Mouse (Mus musculus) limb, embryonic 14.5 days (tissue): ENCODE measurements around the gene Stra6l. TPM values are rescaled to one million over a fixed set of nuclear protein-coding genes. Genes with fewer than 3 reads are reported as not detected.

ENCODE experiments used
- ATAC-seq: fragments of 200-750 bp; cut with Nextera tagmentation; 2 replicates; pipeline ENCODE4 v1.8.0; 2017; ENCODE audit warnings: low read depth, moderate number of reproducible peaks, moderate TSS enrichment; ENCODE audit not compliant: low FRiP score
- DNase-seq: peaks from one replicate; pipeline ENCODE4 v3.0.0-alpha.2; 2015; ENCODE audit warnings: low spot score
- H3K27ac ChIP-seq: fragments of 300-500 bp; sonication (generic); replicated peaks from 2 replicates; pipeline ENCODE4 v1.5.1; 2014; ENCODE audit warnings: low read depth, mild to moderate bottlenecking, low read length, moderate library complexity, mixed read lengths
- H3K27me3 ChIP-seq: fragments of 300-500 bp; sonication (generic); 2 replicates; pipeline ENCODE4 v1.6.1; 2014; ENCODE audit warnings: low read length, mixed read lengths; ENCODE audit not compliant: control insufficient read depth, insufficient read depth
- H3K36me3 ChIP-seq: fragments of 300-500 bp; sonication (generic); 2 replicates; pipeline ENCODE4 v1.6.1; 2014; ENCODE audit warnings: mild to moderate bottlenecking, low read length, moderate library complexity, mixed read lengths; ENCODE audit not compliant: control insufficient read depth, insufficient read depth
- H3K4me1 ChIP-seq: fragments of 300-500 bp; sonication (generic); 2 replicates; pipeline ENCODE4 v1.6.1; 2014; ENCODE audit warnings: antibody characterized with exemption, low read length, mixed read lengths; ENCODE audit not compliant: control insufficient read depth, insufficient read depth
- H3K4me2 ChIP-seq: fragments of 300-500 bp; sonication (generic); replicated peaks from 2 replicates; pipeline ENCODE4 v1.6.1; 2014; ENCODE audit warnings: low read depth, mild to moderate bottlenecking, low read length, moderate library complexity; ENCODE audit not compliant: severe bottlenecking
- H3K4me3 ChIP-seq: fragments of 300-500 bp; sonication (generic); replicated peaks from 2 replicates; pipeline ENCODE4 v1.5.1; 2014; ENCODE audit warnings: low read length
- H3K9ac ChIP-seq: fragments of 300-500 bp; sonication (generic); 2 replicates; pipeline ENCODE4 v1.6.1; 2014; ENCODE audit warnings: mild to moderate bottlenecking, low read depth, low read length, moderate library complexity; ENCODE audit not compliant: severe bottlenecking
- H3K9me3 ChIP-seq: fragments of 300-500 bp; sonication (generic); 2 replicates; pipeline ENCODE4 v1.6.1; 2016; ENCODE audit warnings: low read length; ENCODE audit not compliant: control insufficient read depth
- POLR2A ChIP-seq: fragments of 200-500 bp; IDR thresholded peaks from 2 replicates; pipeline ENCODE4 v1.8.0; 2012; ENCODE audit warnings: inconsistent platforms, mild to moderate bottlenecking, moderate library complexity, borderline replicate concordance; ENCODE audit not compliant: insufficient read depth, insufficient read length; ENCODE audit errors: extremely low read depth
- WGBS: fragments of 180-500 bp; shearing (Covaris S2); extraction: QIAGEN DNeasy Blood & Tissue Kit; methylation state at CpG from one replicate; pipeline ENCODE4 v1.1.7; 2014; 5-methylcytosine and 5-hydroxymethylcytosine counted together
- polyA plus RNA-seq, 2 experiments: library from polyadenylated mRNA; depleted of rRNA in 1 of 2; stranded (reverse) in 1 of 2; unstranded in 1 of 2; fragments of >200 nt; fragmentation: Nextera tagmentation in 1 of 2; extraction: Ambion mirVana in 1 of 2; gene quantifications; 2 replicates each; pipeline versions ENCODE4 v1.2.1 to v1.2.3; 2012 to 2014

Gene Stra6l
- polyA plus RNA-seq, 2 experiments, result 0.81 to 2.1 TPM

- DNase-seq (no peak), ATAC-seq (no peak)
- Histone ChIP-seq H3K27ac (no peak overlapping the region), H3K27me3 (peaks cover 44% of the 10 kb centered on the region), H3K4me1 (peaks cover 20% of the 10 kb centered on the region), H3K36me3 (no peaks in the 10 kb centered on the region), H3K9me3 (no peaks in the 10 kb centered on the region), H3K9ac (no peak overlapping the region), H3K4me3 (no peak overlapping the region), H3K4me2 (no peak overlapping the region)
- no peak for TF ChIP-seq POLR2A
- WGBS, result 38% methylated on average over 3 of the region's 3 CpGs
These were observed 26.5 kb upstream of the Stra6l start for GRCm38 (mm10) chr4:45821995-45822394.

- no peak overlapping the region for H3K4me2 ChIP-seq
- WGBS, result 22% methylated on average over 11 of the region's 11 CpGs
- ATAC-seq (no peak), DNase-seq (no peak)
- no peaks in the 10 kb centered on the region for H3K9me3 ChIP-seq
- H3K36me3 ChIP-seq, result no peaks in the 10 kb centered on the region
- H3K27me3 ChIP-seq, result peaks cover 54% of the 10 kb centered on the region
- H3K4me3 ChIP-seq, result no peak overlapping the region
- peaks cover 20% of the 10 kb centered on the region for H3K4me1 ChIP-seq
- no peak overlapping the region for H3K27ac ChIP-seq
- no peak for TF ChIP-seq POLR2A
- no peak overlapping the region for H3K9ac ChIP-seq
These were observed 25.5 kb upstream of the Stra6l start for GRCm38 (mm10) chr4:45822781-45823575.

- no peak overlapping the region for H3K4me3 ChIP-seq
- no peak for TF ChIP-seq POLR2A
- 7% methylated on average over 10 of the region's 10 CpGs for WGBS
- H3K4me1 ChIP-seq, result peaks cover 12% of the 10 kb centered on the region
- ATAC-seq (no peak), DNase-seq (no peak)
- H3K9me3 ChIP-seq, result no peaks in the 10 kb centered on the region
- no peak overlapping the region for H3K27ac ChIP-seq
- H3K36me3 ChIP-seq, result no peaks in the 10 kb centered on the region
- no peak overlapping the region for H3K9ac ChIP-seq
- H3K4me2 ChIP-seq, result no peak overlapping the region
- H3K27me3 ChIP-seq, result peaks cover 66% of the 10 kb centered on the region
These were observed 24.3 kb upstream of the Stra6l start for GRCm38 (mm10) chr4:45824049-45824760.

- Histone ChIP-seq H3K4me2 (no peak overlapping the region), H3K36me3 (no peaks in the 10 kb centered on the region), H3K9me3 (no peaks in the 10 kb centered on the region), H3K4me3 (no peak overlapping the region), H3K4me1 (peaks cover 5% of the 10 kb centered on the region; the same call in 1 of the 2 replicates), H3K9ac (no peak overlapping the region), H3K27me3 (peaks cover 73% of the 10 kb centered on the region), H3K27ac (no peak overlapping the region)
- no peak for ATAC-seq
- 32% methylated on average over 14 of the region's 14 CpGs for WGBS
- no peak for TF ChIP-seq POLR2A
- DNase-seq, result no peak
These were observed 23.5 kb upstream of the Stra6l start for GRCm38 (mm10) chr4:45824761-45825556.
